ENCODE assay signal across 13 mouse cellular contexts in the genomic region with DNA sequence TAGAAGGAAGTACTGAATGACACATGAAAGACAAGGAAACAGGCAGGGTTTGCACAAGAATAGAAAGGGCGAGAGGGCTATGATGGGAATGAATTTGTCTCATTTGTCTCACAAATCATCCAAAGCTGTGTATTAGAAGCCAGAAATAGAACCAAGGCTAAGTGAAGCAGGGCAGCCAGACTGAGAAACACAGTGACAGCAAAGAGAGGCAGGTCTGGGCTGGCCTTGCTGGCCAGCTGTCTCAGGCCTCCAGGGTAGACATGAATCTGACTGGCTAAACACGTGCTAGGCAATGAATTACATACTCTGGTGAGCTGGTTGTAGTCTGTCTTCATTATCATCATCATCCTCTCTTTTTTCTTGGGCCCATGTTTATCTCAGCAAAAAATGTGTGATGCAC.
"Had no signal": no experiment of that assay in that cellular context is flagged by ENCODE, and none has a peak within 500 bp of the region (broad histone marks: within the 10 kb centered on the region; RNA-seq: fewer than 3 reads in every experiment).

No protein-coding gene starts in this region.

- H3K9me3 ChIP-seq: liver, embryonic 13.5 days had no signal

- H3K36me3 ChIP-seq: liver, embryonic 13.5 days had no signal

- H3K27me3 ChIP-seq: liver, embryonic 13.5 days had no signal

- H3K4me2 ChIP-seq: liver, embryonic 13.5 days; midbrain, embryonic 11.5 days had no signal

- H3K9ac ChIP-seq: liver, embryonic 13.5 days had no signal

- H3K27ac ChIP-seq: kidney, postnatal 0 days; layer of hippocampus, adult 2 months; liver, embryonic 13.5 days; stomach, postnatal 0 days had no signal

- H3K4me3 ChIP-seq: layer of hippocampus, adult 2 months; liver, embryonic 13.5 days had no signal

- H3K4me1 ChIP-seq: liver, embryonic 13.5 days had no signal

- DNase-seq: kidney, postnatal 25 days; layer of hippocampus, adult 9-11 months; liver, embryonic 13.5 days; lung, adult 2 months; lung, postnatal 14 days; lung, postnatal 4 days; midbrain, embryonic 14.5 days; right cerebral cortex, postnatal 4 days; thymus, postnatal 25 days had no signal
